Mouse (Mus musculus): ENCODE results near the gene Asgr1.

DNA sequence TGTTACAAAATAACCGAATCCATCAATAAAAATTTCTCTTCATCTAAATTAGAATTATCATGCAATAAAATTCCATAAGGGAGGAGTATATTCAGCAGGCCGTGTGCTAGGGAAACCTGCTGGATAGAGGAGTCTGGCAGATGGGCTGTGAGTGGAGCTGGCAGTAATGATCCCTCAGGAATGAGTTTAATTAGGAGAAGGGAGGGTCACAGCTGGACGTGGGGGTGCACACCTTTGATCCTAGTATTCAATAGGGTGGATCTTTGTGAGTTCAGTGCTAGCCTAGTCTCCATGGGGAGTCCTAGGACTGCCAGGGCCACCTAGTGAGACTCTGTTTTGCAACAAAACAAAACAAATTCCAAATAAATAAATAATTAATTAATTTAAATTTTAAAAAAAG, 14.4 kb downstream of the Asgr1 start:
- TF ChIP-seq POLR2A (IDR thresholded peaks at IDR 0.05; ENCODE audit: borderline replicate concordance, extremely low read depth, low read depth, low read length), result no peak
- no peak for TF ChIP-seq CTCF (IDR thresholded peaks at IDR 0.05; ENCODE audit: insufficient read depth, low read length)
